Mouse (Mus musculus) adrenal gland, adult 18-20 months (tissue): Measurements from ENCODE around the gene Dnah2. TPM values are rescaled to one million over a fixed set of nuclear protein-coding genes. Genes with fewer than 3 reads are reported as not detected.

Source experiments
- DNase-seq, 2 experiments: peaks; one replicate each; pipeline ENCODE4 v3.0.0; 2021 to 2022; ENCODE audit warnings: low spot score in 2 of 2
- long read RNA-seq, 2 experiments: library from polyadenylated mRNA; stranded (forward); transcript quantifications; one replicate each; pipeline ENCODE4 v2.0.0; 2021
- total RNA-seq, 2 experiments: library from RNA; stranded (reverse); gene quantifications; 1 replicate in 1 of 2; 2 replicates in 1 of 2; pipeline ENCODE4 v1.2.3; 2021

Dnah2 gene
- under 1 TPM; 0.13 TPM for total RNA-seq
- long read RNA-seq, experiment 1, result 0 reads
- long read RNA-seq, experiment 2, result 0 reads

DNA sequence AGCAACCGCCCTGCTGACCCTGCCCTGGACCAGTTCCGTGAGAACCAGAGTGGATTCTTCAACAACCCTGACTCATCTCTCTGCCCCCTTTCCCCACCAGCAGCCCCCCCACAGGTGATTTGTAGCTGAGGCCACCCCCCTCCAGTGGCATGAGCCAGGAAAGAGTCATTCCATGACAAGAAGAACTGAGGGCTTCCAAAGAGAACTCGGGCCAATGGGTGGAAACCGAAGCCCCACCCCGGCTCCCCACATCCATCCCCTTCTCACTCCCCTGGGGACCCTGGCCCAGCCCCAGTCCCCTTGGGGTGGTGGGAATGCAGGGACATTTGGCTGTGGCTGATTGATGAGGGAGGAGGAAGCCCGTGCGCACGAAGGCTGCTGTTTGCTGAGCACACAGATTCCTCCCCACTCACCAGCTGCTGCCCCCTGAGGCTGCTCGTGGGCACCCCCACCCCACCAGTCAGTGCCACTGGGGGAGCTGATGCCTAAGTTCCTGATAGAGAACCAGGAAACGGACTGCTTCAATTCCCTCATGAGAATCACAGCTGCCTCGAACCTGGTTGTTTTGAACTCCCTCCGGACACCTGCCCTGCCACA lies at the start of gene Dnah2:
Gene Dnah2, minus strand, starts transcription at position 51 of the 597 bp plus-strand sequence.
- DNase-seq, result no peak

DNA sequence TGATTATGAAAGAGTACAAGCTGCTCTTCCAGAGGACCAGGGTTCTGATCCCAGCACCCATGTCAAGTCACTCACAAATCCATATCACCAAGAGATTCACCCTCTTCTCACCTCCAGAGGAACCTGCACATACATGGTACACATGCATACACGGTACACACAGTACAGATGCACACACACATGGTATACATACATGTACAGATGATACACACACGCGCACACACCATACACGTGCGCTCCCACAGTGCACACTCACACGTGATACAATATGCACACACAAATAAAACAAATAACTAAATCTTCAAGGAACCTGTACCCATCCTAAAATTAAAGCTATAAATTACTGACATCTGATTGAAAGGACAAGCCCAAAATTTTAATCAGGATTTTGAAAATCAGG lies 45.9 kb upstream of the Dnah2 start:
- no peak for DNase-seq

GRCm38 (mm10) chr11:69592799-69593198 lies 43.9 kb upstream of the Dnah2 start:
- no peak for DNase-seq

- no peak for DNase-seq
Observed at GRCm38 (mm10) chr11:69591899-69592637, 43.2 kb upstream of the Dnah2 start.

DNA sequence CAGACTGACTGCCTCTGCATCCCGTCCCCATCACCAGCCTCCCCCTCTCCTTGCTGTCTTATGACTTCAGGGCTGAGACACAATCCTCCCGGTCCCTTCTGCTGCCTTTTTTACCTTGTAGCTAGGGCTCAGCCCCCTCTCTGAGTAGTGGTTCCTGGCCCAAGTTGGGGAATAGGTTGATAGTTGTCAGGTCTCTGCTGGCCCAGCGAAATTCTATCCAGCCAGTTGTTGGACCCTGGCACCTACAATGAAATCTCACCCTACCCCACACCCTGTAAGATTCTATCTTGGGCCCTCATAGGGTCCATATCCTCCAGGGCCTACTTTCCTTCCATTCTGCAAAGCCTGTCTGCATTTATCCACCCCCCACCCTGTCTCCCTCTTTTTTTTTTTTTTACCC lies 42.5 kb upstream of the Dnah2 start:
- no peak for DNase-seq

DNA sequence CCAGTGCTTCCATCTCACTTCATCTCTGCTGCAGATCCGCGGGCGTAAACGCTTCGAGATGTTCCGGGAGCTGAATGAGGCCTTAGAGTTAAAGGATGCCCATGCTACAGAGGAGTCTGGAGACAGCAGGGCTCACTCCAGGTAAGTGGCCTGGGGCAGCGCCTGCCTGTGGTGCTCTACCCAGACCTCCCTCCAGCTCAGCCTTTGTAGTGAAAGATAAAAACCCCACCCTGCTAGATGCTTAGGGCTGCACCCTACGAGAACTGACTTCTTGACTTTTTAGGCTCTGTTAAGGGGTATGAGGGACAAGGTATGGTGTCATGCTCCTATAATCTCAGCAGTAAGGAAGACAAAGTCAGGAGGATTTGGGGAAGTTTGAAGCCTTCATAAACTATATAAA lies 41.7 kb upstream of the Dnah2 start:
- DNase-seq, result no peak

- DNase-seq, result no peak
Observed at GRCm38 (mm10) chr11:69589207-69589834, 40.4 kb upstream of the Dnah2 start.

DNA sequence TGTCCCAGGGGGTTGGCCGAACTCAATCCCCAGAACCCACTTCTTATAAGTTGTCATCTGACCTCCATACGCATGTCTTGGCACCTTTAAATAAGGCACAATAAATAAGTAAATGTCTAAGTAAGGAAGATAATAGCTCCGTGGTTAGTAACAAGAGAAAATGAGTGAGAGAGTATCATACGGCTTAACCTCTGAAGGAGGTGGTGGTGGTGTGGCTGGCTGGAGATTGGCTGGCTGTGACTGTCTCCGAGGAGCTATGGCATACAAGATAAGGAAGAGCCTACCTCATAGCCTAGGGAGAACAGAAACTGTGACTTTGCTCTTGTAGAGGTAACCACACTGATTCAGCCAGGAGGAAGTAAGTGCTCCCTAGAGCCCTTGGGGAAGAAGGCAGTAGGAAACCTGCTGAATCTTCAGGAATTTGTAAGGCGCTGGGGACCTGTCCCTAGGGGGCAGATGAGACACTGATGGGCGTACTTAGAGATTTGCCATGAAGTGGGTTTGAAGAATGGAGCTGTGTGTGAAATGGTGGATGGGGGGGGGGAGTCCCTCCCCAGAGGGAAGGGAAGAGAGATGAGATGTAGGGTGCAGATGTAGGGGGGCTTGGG lies 36.9 kb upstream of the Dnah2 start:
- no peak for DNase-seq

DNA sequence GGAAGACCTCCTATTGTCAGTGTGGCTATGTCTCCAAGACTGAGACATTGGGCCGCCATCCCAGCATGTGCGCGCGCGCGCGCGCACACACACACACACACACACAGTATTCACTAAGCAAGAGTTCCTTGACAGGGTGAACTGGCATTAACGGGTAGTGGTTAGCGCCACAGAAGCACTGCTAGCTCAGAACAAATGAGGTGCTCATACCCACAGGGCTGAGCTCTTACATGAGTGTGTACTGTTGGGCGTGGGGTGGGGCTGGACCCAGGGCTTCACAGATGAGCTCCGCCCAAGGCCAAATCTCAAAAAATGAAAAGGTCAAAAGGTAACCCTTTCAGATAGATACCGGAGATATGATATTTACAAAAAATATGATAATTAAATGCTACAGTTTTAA lies 36.0 kb upstream of the Dnah2 start:
- no peak for DNase-seq

GRCm38 (mm10) chr11:69584008-69584407 lies 35.1 kb upstream of the Dnah2 start:
- no peak for DNase-seq

DNA sequence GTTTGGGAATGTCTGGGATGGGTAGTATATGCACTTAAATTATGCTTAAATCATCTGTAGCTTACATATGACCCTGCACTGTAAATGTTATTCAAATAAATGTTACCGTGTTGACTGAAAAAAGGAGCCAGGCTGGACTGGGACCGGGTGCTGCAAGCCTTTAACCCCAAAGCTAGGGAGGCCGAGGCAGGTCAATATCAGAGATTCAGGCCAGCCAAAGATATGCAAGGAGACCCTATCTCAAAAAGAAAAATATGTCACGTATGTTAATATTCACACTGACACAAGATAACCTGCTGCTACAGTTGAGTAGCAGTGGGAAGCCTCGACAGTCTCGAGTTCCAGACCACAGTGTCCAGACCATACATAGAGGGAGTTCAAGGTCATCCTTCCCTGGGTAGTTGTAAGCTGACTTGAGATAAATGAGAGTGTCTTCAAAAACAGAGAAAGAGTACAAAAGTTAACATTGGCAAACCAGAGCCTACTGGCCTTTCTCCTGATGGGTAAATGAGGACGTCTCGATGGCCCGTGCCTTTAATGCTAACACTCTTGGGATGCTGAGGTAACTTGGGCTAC lies 33.4 kb upstream of the Dnah2 start:
- no peak for DNase-seq

- no peak for DNase-seq
Observed at GRCm38 (mm10) chr11:69581814-69582213, 32.9 kb upstream of the Dnah2 start.

- peak; percentile 84 for DNase-seq
Observed at GRCm38 (mm10) chr11:69581147-69581688, 32.3 kb upstream of the Dnah2 start.

DNA sequence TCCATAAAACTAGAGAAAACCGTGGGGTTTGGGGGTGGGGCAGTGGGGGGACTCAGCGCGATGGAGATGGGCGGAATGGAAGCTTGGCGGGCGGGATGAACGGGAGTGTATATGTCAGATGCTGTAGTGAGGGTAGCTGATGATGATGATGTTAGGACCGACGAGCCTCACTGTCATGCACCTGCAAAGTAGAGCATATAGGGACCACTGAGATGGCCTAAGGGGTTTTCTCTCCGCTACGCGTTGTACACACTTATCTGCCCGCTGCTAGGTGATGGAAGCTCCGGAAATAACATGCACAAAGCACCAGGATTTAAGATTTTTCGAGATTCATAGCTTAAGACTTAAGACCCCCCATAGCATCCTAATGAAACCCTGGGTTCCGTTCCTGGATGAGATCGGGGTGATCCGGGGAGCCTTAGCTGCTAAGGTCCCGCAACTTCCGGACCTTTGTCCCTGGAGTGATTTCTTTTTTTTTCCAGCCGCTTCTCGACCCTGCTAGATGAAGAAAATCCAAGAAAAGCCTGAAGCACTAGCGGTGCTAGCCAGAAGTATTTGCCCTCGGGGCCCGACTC lies 31.7 kb upstream of the Dnah2 start:
- no peak for DNase-seq

- DNase-seq, result peak; percentile 77 to 80
Observed at GRCm38 (mm10) chr11:69580091-69580514, 31.2 kb upstream of the Dnah2 start, which contains the start of the genes Wrap53 and Trp53. Gene Wrap53, minus strand, starts transcription at chr11:69580255. Gene Trp53, plus strand, starts transcription at chr11:69580359.

DNA sequence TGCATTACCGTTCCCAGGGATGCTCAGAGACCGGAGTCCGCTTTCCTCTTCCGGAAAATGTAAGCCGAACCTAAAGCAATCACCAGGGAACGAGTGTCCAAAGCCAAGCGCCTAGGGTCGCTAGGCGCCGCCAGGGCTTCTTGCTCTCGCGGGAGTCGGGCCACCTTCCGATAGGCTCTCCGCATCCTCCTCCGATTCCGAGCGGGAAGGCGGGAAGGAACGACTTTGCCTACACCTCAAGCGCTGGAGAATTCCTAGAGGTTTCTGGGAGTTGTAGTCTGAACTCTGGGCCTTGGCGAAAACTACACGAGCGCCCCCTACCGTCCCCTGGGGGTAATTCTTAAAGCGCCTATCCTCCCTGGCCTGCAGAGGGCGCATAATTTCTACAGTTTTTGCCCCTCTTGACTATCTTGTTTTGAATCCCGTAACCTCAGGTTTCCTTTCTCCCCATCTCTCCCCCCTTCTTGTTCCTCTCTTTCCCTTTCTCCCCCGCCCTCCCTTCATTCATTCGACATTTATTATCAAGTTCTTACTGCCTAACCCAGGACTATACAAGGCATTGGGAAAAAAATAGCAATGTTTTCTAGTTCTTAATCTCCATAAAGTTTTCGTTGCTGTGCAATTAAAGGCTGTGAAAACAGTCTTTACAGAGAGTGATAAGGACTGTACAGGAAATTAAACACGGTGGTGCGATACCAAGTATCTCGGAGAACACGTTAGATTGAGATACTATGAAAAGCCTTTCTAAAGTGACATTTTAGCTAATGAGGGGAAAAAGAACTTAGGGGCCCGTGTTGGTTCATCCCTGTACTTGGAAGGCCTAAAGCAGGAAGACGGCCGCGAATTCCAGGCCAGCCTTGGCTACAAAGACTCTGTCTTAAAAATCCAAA lies 30.5 kb upstream of the Dnah2 start:
- peak; percentile 98 to 99 for DNase-seq

GRCm38 (mm10) chr11:69578301-69578700 lies 29.4 kb upstream of the Dnah2 start:
- DNase-seq, result no peak

- DNase-seq, result no peak
Observed at GRCm38 (mm10) chr11:69576307-69576706, 27.4 kb upstream of the Dnah2 start.

- no peak for DNase-seq
Observed at GRCm38 (mm10) chr11:69575220-69575619, 26.3 kb upstream of the Dnah2 start.

DNA sequence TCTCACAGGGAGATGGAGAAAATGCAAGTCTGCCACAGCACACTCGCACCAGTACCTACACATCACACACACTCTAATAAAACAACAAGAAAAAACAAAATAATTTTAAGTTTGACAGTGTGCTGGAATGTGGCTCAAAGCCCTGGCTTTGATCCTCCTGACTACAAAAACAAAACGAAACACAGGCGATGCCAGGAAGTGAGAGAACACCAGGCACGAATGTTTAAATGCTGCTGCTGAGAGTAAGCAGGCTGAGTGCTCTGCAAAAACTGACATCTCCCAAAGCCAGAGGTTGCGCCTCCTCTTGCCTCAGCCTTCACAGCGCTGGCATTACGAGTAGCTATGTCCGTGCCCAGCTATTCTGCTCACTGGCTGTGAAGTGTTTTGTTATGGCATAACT lies 16.2 kb upstream of the Dnah2 start:
- DNase-seq, result no peak
